Mouse (Mus musculus) stomach, embryonic 14.5 days (tissue): ENCODE results near the gene Bptf. TPM values are rescaled to one million over a fixed set of nuclear protein-coding genes. Genes with fewer than 3 reads are reported as not detected.
"Not testable (repeated sequence)": the region's sequence is repeated elsewhere in the genome, so short reads cannot be mapped to it uniquely, and the experiment has no call there.

Experiments used
- ATAC-seq: fragments of 200-750 bp; cut with Nextera tagmentation; 2 replicates; pipeline ENCODE4 v1.8.0; 2017; ENCODE audit warnings: low read depth, moderate TSS enrichment; ENCODE audit not compliant: insufficient number of reproducible peaks, insufficient read depth, low FRiP score
- H3K27ac ChIP-seq: fragments of 300-500 bp; sonication (generic); 2 replicates; pipeline ENCODE4 v1.5.1; 2014; ENCODE audit warnings: mild to moderate bottlenecking, low read length, moderate library complexity, mixed read lengths
- H3K27me3 ChIP-seq: fragments of 300-500 bp; sonication (generic); 2 replicates; pipeline ENCODE4 v1.6.1; 2014; ENCODE audit warnings: low read length, control low read depth, mixed read lengths; ENCODE audit not compliant: control insufficient read depth, insufficient read depth
- H3K36me3 ChIP-seq: fragments of 300-500 bp; sonication (generic); 2 replicates; pipeline ENCODE4 v1.6.1; 2014; ENCODE audit warnings: mild to moderate bottlenecking, control low read depth, low read length, moderate library complexity, mixed read lengths; ENCODE audit not compliant: control insufficient read depth, insufficient read depth
- H3K4me1 ChIP-seq: fragments of 300-500 bp; sonication (generic); 2 replicates; pipeline ENCODE4 v1.6.1; 2014; ENCODE audit warnings: low read length, control low read depth, mixed read lengths; ENCODE audit not compliant: control insufficient read depth, insufficient read depth
- H3K4me2 ChIP-seq: fragments of 300-500 bp; sonication (generic); replicated peaks from 2 replicates; pipeline ENCODE4 v1.6.1; 2014; ENCODE audit warnings: low read depth, low read length, control low read depth
- H3K4me3 ChIP-seq: fragments of 300-500 bp; sonication (generic); 2 replicates; pipeline ENCODE4 v1.5.1; 2014; ENCODE audit warnings: low read depth, low read length, control low read depth
- H3K9ac ChIP-seq: fragments of 300-500 bp; sonication (generic); replicated peaks from 2 replicates; pipeline ENCODE4 v1.6.1; 2014; ENCODE audit warnings: low read depth, mild to moderate bottlenecking, control low read depth, low read length, moderate library complexity, mixed read lengths
- H3K9me3 ChIP-seq: fragments of 300-500 bp; sonication (generic); 2 replicates; pipeline ENCODE4 v1.6.1; 2016; ENCODE audit warnings: low read depth, low read length, control low read depth; ENCODE audit not compliant: control insufficient read depth
- WGBS: fragments of 180-500 bp; shearing (Covaris S2); extraction: QIAGEN DNeasy Blood & Tissue Kit; methylation state at CpG from one replicate; pipeline ENCODE4 v1.1.7; 2014; 5-methylcytosine and 5-hydroxymethylcytosine counted together
- polyA plus RNA-seq: library from polyadenylated mRNA; unstranded; fragments of >200 nt; fragmentation: Nextera tagmentation; extraction: Ambion mirVana; gene quantifications from 2 replicates; pipeline ENCODE4 v1.2.1, GENCODE M21; 2014

Bptf gene
- polyA plus RNA-seq, 1 experiment from 2014 or later = 57.0 TPM

GRCm38 (mm10) chr11:106994246-106995085 is 137.5 kb downstream of the Bptf start:
- Histone ChIP-seq H3K4me2 (no peak overlapping the region), H3K27ac (no peak overlapping the region), H3K9ac (no peak overlapping the region), H3K4me1 (0 out of 2 replicates have a peak, but pooled peaks cover 3% of the 10 kb centered on the region), H3K4me3 (no peak overlapping the region), H3K9me3 (no peaks in the 10 kb centered on the region), H3K27me3 (no peaks in the 10 kb centered on the region), H3K36me3 (peaks cover 56% of the 10 kb centered on the region)
- WGBS = 65% methylated on average over 3 of the region's 3 CpGs
- no peak for ATAC-seq

DNA sequence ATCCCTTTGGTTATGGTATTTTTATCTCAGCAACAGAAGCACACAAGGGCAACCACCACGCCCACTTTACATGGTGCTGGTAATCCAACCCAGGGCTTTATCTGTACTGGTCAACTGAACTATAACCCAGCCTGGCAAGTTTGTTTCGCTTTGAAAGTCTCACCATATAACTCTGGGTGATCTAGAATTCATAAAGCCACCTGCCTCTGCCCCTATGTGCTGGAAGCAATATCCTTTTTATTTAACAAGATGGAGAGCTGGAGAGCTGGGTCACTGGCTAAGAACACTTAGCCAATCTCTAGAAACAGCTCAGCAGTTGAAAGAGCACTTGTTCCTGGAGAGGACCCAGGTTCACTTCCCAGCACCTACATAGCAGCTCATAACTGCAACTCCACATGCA is 144.5 kb downstream of the Bptf start:
- H3K4me2 ChIP-seq = no peak overlapping the region
- no peak overlapping the region for H3K9ac ChIP-seq
- H3K9me3 ChIP-seq = no peaks in the 10 kb centered on the region
- WGBS = 87% methylated on average over 2 of the region's 2 CpGs
- no peaks in the 10 kb centered on the region for H3K27me3 ChIP-seq
- H3K4me1 ChIP-seq = no peaks in the 10 kb centered on the region
- ATAC-seq = no peak
- no peak overlapping the region for H3K4me3 ChIP-seq
- no peak overlapping the region for H3K27ac ChIP-seq
- peaks cover 39% of the 10 kb centered on the region for H3K36me3 ChIP-seq

DNA sequence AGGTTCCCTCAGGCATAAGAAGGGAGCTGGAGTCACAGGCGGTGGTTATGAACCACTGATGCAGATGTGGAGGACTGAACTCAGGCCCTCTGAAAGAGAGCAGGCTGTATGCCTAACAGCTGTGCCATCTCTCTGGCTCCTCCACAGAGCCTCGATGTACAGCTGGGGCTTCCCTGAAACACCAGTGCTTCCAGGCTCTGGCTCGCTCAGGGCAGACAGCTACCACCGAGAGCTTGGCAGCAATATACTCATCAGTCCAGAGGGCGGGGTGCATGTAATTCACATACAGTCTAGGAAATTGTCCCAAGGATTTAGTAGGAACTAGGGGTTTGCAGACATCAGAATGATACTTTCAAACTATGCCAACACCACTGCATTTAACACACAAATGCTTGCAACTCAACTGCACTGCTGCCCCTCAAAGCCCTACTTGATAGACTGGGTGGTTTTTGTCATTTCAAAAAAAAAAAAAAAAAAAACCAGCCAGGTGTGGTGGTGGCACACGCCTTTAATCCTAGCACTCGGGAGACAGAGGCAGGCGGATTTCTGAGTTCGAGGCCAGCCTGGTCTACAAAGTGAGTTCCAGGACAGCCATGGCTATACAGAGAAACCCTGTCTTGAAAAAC is 145.8 kb downstream of the Bptf start:
- WGBS = 84% methylated on average over 9 of the region's 9 CpGs
- H3K9me3 ChIP-seq, H3K27ac ChIP-seq, H3K27me3 ChIP-seq, ATAC-seq, H3K4me3 ChIP-seq, H3K4me2 ChIP-seq, H3K9ac ChIP-seq, H3K4me1 ChIP-seq: not testable (repeated sequence)
- peaks cover 29% of the 10 kb centered on the region for H3K36me3 ChIP-seq

Other genes starting within 250 kb of the Bptf start
- 23.0 and 23.5 TPM in 2 replicates for gene Smurf2, start 211.4 kb downstream of the Bptf start, polyA plus RNA-seq
- 369 and 383 TPM in 2 replicates for gene Kpna2, start 132.6 kb downstream of the Bptf start, polyA plus RNA-seq
- gene 1810010H24Rik, start 106.4 kb downstream of the Bptf start, polyA plus RNA-seq = 2.5 and 2.6 TPM in 2 replicates
- gene Nol11, start 57.3 kb upstream of the Bptf start, polyA plus RNA-seq = 51.7 and 54.0 TPM in 2 replicates